Mouse (Mus musculus) erythroblast, embryonic 14.5 days (primary cell): Measurements from ENCODE around the gene Cfap43.

Source experiments
- GATA1 ChIP-seq: IDR thresholded peaks from 2 replicates; pipeline ENCODE4 v1.6.1; 2012; ENCODE audit warnings: low read length, inconsistent platforms, mixed read lengths
- TAL1 ChIP-seq: IDR thresholded peaks from 3 replicates; pipeline ENCODE4 v1.6.1; 2012; ENCODE audit warnings: low read length, inconsistent platforms, mixed read lengths

GRCm38 (mm10) chr19:47780972-47781371 is 138.1 kb downstream of the Cfap43 start:
- TF ChIP-seq GATA1 (no peak), TAL1 (no peak)
